Mouse (Mus musculus) hindbrain, embryonic 16.5 days (tissue): ENCODE results near the gene Trib3. TPM values are rescaled to one million over a fixed set of nuclear protein-coding genes. Genes with fewer than 3 reads are reported as not detected.

Source experiments
- ATAC-seq: fragments of 200-750 bp; cut with Nextera tagmentation; 2 replicates; pipeline ENCODE4 v1.8.0; 2017; ENCODE audit warnings: moderate TSS enrichment, moderate library complexity
- H3K27ac ChIP-seq: fragments of 300-500 bp; sonication (generic); 2 replicates; pipeline ENCODE4 v1.5.1; 2014; ENCODE audit warnings: low read depth, mild to moderate bottlenecking, control low read depth, low read length, moderate library complexity
- H3K27me3 ChIP-seq: fragments of 300-500 bp; sonication (generic); replicated peaks from 2 replicates; pipeline ENCODE4 v1.6.1; 2014; ENCODE audit warnings: low read length; ENCODE audit not compliant: control insufficient read depth, insufficient read depth
- H3K36me3 ChIP-seq: fragments of 300-500 bp; sonication (generic); 2 replicates; pipeline ENCODE4 v1.6.1; 2014; ENCODE audit warnings: mild to moderate bottlenecking, low read length, moderate library complexity, mixed read lengths; ENCODE audit not compliant: control insufficient read depth, insufficient read depth
- H3K4me1 ChIP-seq: fragments of 300-500 bp; sonication (generic); 2 replicates; pipeline ENCODE4 v1.6.1; 2014; ENCODE audit warnings: low read depth, low read length; ENCODE audit not compliant: control insufficient read depth, insufficient read depth
- H3K4me2 ChIP-seq: fragments of 300-500 bp; sonication (generic); 2 replicates; pipeline ENCODE4 v1.6.1; 2014; ENCODE audit warnings: mild to moderate bottlenecking, low read length, control low read depth, moderate library complexity
- H3K4me3 ChIP-seq: fragments of 300-500 bp; sonication (generic); 2 replicates; pipeline ENCODE4 v1.5.1; 2014; ENCODE audit warnings: mild to moderate bottlenecking, low read length, control low read depth, moderate library complexity
- H3K9ac ChIP-seq: fragments of 300-500 bp; sonication (generic); 2 replicates; pipeline ENCODE4 v1.6.1; 2014; ENCODE audit warnings: low read depth, mild to moderate bottlenecking, control low read depth, low read length, moderate library complexity
- H3K9me3 ChIP-seq: fragments of 300-500 bp; sonication (generic); 2 replicates; pipeline ENCODE4 v1.6.1; 2014; ENCODE audit warnings: mild to moderate bottlenecking, low read length, moderate library complexity; ENCODE audit not compliant: control insufficient read depth
- WGBS: fragments of 180-500 bp; shearing (Covaris S2); extraction: QIAGEN DNeasy Blood & Tissue Kit; methylation state at CpG from one replicate; pipeline ENCODE4 v1.1.7; 2014; 5-methylcytosine and 5-hydroxymethylcytosine counted together
- polyA plus RNA-seq: library from polyadenylated mRNA; unstranded; fragments of >200 nt; fragmentation: Nextera tagmentation; extraction: Ambion mirVana; gene quantifications from 2 replicates; pipeline ENCODE4 v1.2.1, GENCODE M21; 2015

The Trib3 gene
- polyA plus RNA-seq = 2.1 and 2.2 TPM in 2 replicates

- ATAC-seq = peak; percentile 86
- Histone ChIP-seq H3K4me3 (peak within 1 kb of the TSS; percentile 60), H3K9me3 (no peaks in the 10 kb centered on the region), H3K27ac (peak within 1 kb of the TSS; percentile 71), H3K36me3 (no peaks in the 10 kb centered on the region), H3K9ac (peak within 1 kb of the TSS; percentile 74), H3K27me3 (peaks cover 3% of the 10 kb centered on the region; the same call in 1 of the 2 replicates), H3K4me1 (peaks cover 6% of the 10 kb centered on the region), H3K4me2 (peak within 1 kb of the TSS; percentile 97)
- under 1% methylated on average over 50 of the region's 52 CpGs for WGBS
These were observed at the start of gene Trib3 for GRCm38 (mm10) chr2:152343329-152344213. Gene Trib3 (minus strand): TSS chr2:152344032.

- ATAC-seq = no peak
- Histone ChIP-seq H3K27me3 (no peaks in the 10 kb centered on the region), H3K9ac (no peak overlapping the region), H3K4me3 (no peak overlapping the region), H3K9me3 (no peaks in the 10 kb centered on the region), H3K4me1 (peaks cover 26% of the 10 kb centered on the region), H3K27ac (no peak overlapping the region), H3K36me3 (no peaks in the 10 kb centered on the region), H3K4me2 (peak overlapping the region; percentile 92)
- 57% methylated on average over 9 of the region's 9 CpGs for WGBS
These were observed 49.6 kb upstream of the Trib3 start for GRCm38 (mm10) chr2:152393225-152394017.

DNA sequence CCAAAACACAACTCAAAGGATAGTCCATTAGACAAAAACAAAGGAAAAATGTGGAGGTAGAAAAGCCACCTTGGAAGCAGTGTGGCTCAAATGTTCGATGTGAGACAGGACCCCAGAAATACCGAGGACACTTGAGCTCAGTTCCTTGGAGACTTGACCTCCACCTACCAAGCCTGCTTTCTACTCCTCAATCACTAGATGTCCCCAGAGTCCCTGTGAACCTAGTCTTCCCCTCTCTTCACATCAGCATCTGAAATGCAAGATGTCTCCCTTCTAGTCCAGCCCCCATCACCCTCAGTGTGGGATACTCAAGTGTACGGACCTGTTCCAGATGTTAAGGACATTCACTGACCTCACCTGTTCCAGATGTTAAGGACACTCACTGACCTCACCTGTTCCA lies 49.0 kb upstream of the Trib3 start:
- 9% methylated on average over 3 of the region's 3 CpGs for WGBS
- H3K27ac ChIP-seq = no peak overlapping the region
- no peak for ATAC-seq

GRCm38 (mm10) chr2:152384191-152384590 lies 40.4 kb upstream of the Trib3 start:
- H3K9me3 ChIP-seq = no peaks in the 10 kb centered on the region
- no peaks in the 10 kb centered on the region for H3K4me1 ChIP-seq
- no peaks in the 10 kb centered on the region for H3K36me3 ChIP-seq
- no peaks in the 10 kb centered on the region for H3K27me3 ChIP-seq
- H3K4me3 ChIP-seq = no peak overlapping the region
- H3K4me2 ChIP-seq = no peak overlapping the region
- H3K27ac ChIP-seq = no peak overlapping the region
- WGBS = 89% methylated on average over 4 of the region's 4 CpGs
- ATAC-seq = no peak
- no peak overlapping the region for H3K9ac ChIP-seq

More for the DNA sequence above, 49.0 kb upstream of the Trib3 start:
- H3K27me3 ChIP-seq = no peaks in the 10 kb centered on the region
- no peak overlapping the region for H3K4me2 ChIP-seq
- H3K9me3 ChIP-seq = no peaks in the 10 kb centered on the region
- no peak overlapping the region for H3K4me3 ChIP-seq
- peaks cover 26% of the 10 kb centered on the region for H3K4me1 ChIP-seq
- no peaks in the 10 kb centered on the region for H3K36me3 ChIP-seq
- H3K9ac ChIP-seq = no peak overlapping the region

GRCm38 (mm10) chr2:152376345-152376741 lies 32.5 kb upstream of the Trib3 start, which contains the start of gene Nrsn2:
Gene Nrsn2 (minus strand): TSS chr2:152376638.
- peaks cover 11% of the 10 kb centered on the region for H3K4me1 ChIP-seq
- peak within 1 kb of the TSS; percentile 67 for H3K4me2 ChIP-seq
- H3K9me3 ChIP-seq = no peaks in the 10 kb centered on the region
- no peaks in the 10 kb centered on the region for H3K36me3 ChIP-seq
- 2% methylated on average over 16 of the region's 16 CpGs for WGBS
- peak within 1 kb of the TSS; percentile 45 for H3K4me3 ChIP-seq
- peak; percentile 83 for ATAC-seq
- H3K27me3 ChIP-seq = no peaks in the 10 kb centered on the region
- peak within 1 kb of the TSS; percentile 68 for H3K9ac ChIP-seq
- H3K27ac ChIP-seq = peak within 1 kb of the TSS; percentile 91

DNA sequence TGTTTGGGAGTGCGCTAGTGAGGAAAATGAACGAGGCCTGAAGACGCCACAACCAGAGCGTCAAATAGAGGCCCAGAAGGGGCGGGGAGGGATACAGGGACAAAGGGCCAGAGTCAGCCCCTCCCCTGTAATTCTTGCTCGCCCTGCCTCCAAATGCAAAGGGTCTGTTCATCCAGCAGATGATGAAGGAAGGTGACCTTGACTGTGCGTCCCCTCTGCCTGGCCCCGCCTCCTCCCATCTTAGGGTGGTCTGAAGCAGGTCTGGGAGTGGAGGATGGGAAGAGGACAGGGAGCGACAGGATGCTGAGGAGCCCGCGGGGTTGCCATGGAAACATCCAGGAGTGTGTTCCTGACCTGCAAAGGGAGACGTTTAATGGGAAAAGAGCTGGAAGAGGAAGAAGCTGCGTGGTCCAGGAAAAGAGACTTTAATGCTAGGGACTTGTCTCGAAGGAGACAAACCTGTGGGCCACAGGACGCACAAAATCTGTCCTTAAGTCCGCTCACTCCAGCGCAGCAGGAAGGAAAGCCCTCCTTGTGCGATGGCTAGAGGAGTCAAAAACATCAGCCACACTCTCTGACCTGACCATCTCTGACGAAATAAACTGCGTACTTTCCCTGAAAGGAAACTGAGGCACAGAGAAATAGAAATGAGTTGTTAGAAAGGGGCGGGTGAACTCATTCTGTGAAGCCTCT lies 32.0 kb upstream of the Trib3 start:
- peak; percentile 89 for ATAC-seq
- 3% methylated on average over 19 of the region's 21 CpGs for WGBS

GRCm38 (mm10) chr2:152373547-152373946 lies 29.7 kb upstream of the Trib3 start:
- WGBS = 72% methylated on average over 9 of the region's 9 CpGs
- no peaks in the 10 kb centered on the region for H3K36me3 ChIP-seq
- H3K9ac ChIP-seq = no peak overlapping the region
- no peaks in the 10 kb centered on the region for H3K27me3 ChIP-seq
- ATAC-seq = no peak
- no peak overlapping the region for H3K4me3 ChIP-seq
- H3K9me3 ChIP-seq = no peaks in the 10 kb centered on the region
- H3K27ac ChIP-seq = no peak overlapping the region
- H3K4me1 ChIP-seq = peaks cover 11% of the 10 kb centered on the region
- no peak overlapping the region for H3K4me2 ChIP-seq

More for the DNA sequence above, 32.0 kb upstream of the Trib3 start:
- Histone ChIP-seq H3K4me1 (peaks cover 11% of the 10 kb centered on the region), H3K9ac (peak overlapping the region; percentile 68), H3K4me3 (peak overlapping the region; percentile 45), H3K36me3 (no peaks in the 10 kb centered on the region), H3K9me3 (no peaks in the 10 kb centered on the region), H3K27me3 (no peaks in the 10 kb centered on the region), H3K4me2 (peak overlapping the region; percentile 67), H3K27ac (peak overlapping the region; percentile 91)

GRCm38 (mm10) chr2:152372661-152373060 lies 28.8 kb upstream of the Trib3 start:
- H3K27me3 ChIP-seq = no peaks in the 10 kb centered on the region
- H3K9me3 ChIP-seq = no peaks in the 10 kb centered on the region
- no peak overlapping the region for H3K9ac ChIP-seq
- H3K4me1 ChIP-seq = peaks cover 11% of the 10 kb centered on the region
- H3K4me2 ChIP-seq = no peak overlapping the region
- no peak for ATAC-seq
- no peak overlapping the region for H3K27ac ChIP-seq
- no peaks in the 10 kb centered on the region for H3K36me3 ChIP-seq
- H3K4me3 ChIP-seq = no peak overlapping the region
- WGBS = 78% methylated on average over 4 of the region's 4 CpGs
